8 mouse cellular contexts compared by ENCODE assay signal in genomic region chr9:66794629-66795463, GRCm38 (mm10). TPM values are rescaled to one million over a fixed set of nuclear protein-coding genes. Genes with fewer than 3 reads are reported as not detected.
DNase-seq lines count a peak whose midpoint lies in the region; ATAC-seq and TF ChIP-seq lines count a peak whose summit lies in the region.

No protein-coding gene starts in this region.

- peak overlapping the region; percentile 87 for H3K27ac ChIP-seq in lung, embryonic 14.5 days (ENCODE audit: low read depth)
- peak overlapping the region; percentile 9; the same call in 1 of the 2 replicates for H3K27ac ChIP-seq in brown adipose tissue, adult 24 weeks (replicated peaks; ENCODE audit: low read depth, low read length)
- H3K27ac ChIP-seq in hindbrain, embryonic 10.5 days = peak overlapping the region; percentile 96

- 0 out of 2 replicates have a peak, but pooled peaks cover 3% of the 10 kb centered on the region for H3K4me1 ChIP-seq in lung, embryonic 14.5 days (ENCODE audit: insufficient read depth)
- H3K4me1 ChIP-seq in brown adipose tissue, adult 24 weeks (ENCODE audit: control insufficient read depth, insufficient read depth, insufficient read length, low read length) = no peaks in the 10 kb centered on the region
- H3K4me1 ChIP-seq in hindbrain, embryonic 10.5 days (replicated peaks) = peaks cover 23% of the 10 kb centered on the region

- no peak for DNase-seq in lung, embryonic 14.5 days
- DNase-seq in lung, postnatal 10 days = no peak
- DNase-seq in hindbrain, embryonic 10.5 days (ENCODE audit: low spot score) = no peak
- DNase-seq in mesoderm, embryonic 11.5 days (ENCODE audit: low read depth, low spot score) = peak; percentile 5
- DNase-seq in right cerebral cortex, postnatal 14 days = no peak
- DNase-seq in adrenal gland, postnatal 36 days = no peak
- DNase-seq in ovary, postnatal 36 days (ENCODE audit: low spot score) = no peak

- ATAC-seq in lung, embryonic 14.5 days (ENCODE audit: insufficient read depth) = peak; percentile 59

- H3K9me3 ChIP-seq in lung, embryonic 14.5 days (ENCODE audit: low read depth, low read length) = no peaks in the 10 kb centered on the region
- H3K9me3 ChIP-seq in hindbrain, embryonic 10.5 days = no peaks in the 10 kb centered on the region

- no peak for TF ChIP-seq CTCF in lung, embryonic 14.5 days (IDR thresholded peaks at IDR 0.05; ENCODE audit: low read depth)

- peak overlapping the region; percentile 55 for H3K4me3 ChIP-seq in lung, embryonic 14.5 days (ENCODE audit: low read depth, low read length)
- peak overlapping the region; percentile 75 for H3K4me3 ChIP-seq in brown adipose tissue, adult 24 weeks (ENCODE audit: insufficient read depth, low read depth, low read length)
- peak overlapping the region; percentile 79 for H3K4me3 ChIP-seq in hindbrain, embryonic 10.5 days

- under 1% methylated on average over 43 of the region's 43 CpGs for WGBS in lung, embryonic 14.5 days
- 2% methylated on average over 43 of the region's 43 CpGs for WGBS in hindbrain, embryonic 10.5 days

- H3K27me3 ChIP-seq in lung, embryonic 14.5 days (ENCODE audit: insufficient read depth, low read length) = no peaks in the 10 kb centered on the region
- no peaks in the 10 kb centered on the region; the same call in 1 of the 2 replicates for H3K27me3 ChIP-seq in hindbrain, embryonic 10.5 days (ENCODE audit: insufficient read depth, poor library complexity, severe bottlenecking)

- peaks cover 4% of the 10 kb centered on the region; the same call in 1 of the 2 replicates for H3K36me3 ChIP-seq in lung, embryonic 14.5 days (ENCODE audit: insufficient read depth)
- H3K36me3 ChIP-seq in hindbrain, embryonic 10.5 days = peaks cover 6% of the 10 kb centered on the region

- peak overlapping the region; percentile 83 for H3K4me2 ChIP-seq in lung, embryonic 14.5 days

- peak overlapping the region; percentile 70 for H3K9ac ChIP-seq in lung, embryonic 14.5 days

RNA-seq across cellular contexts. Expression of gene Aph1b, which starts 0.4 kb away (rescaled TPM):
- polyA plus RNA-seq in lung, embryonic 14.5 days (2014; fragmentation: Nextera tagmentation; extraction: Ambion mirVana) = 9.3 and 9.6 TPM in 2 replicates
- polyA plus RNA-seq in brown adipose tissue, adult 24 weeks (2012; ENCODE audit: insufficient read depth, insufficient read length, missing spikeins) = 9.2 and 11.9 TPM in 2 replicates
- polyA plus RNA-seq in hindbrain, embryonic 10.5 days (2016; fragmentation: Nextera tagmentation; extraction: Ambion mirVana) = 11.4 and 12.5 TPM in 2 replicates
- total RNA-seq in adrenal gland, postnatal 36 days (2021) = 1 to 10 TPM; 4.7 to 5.5 TPM

RNA-seq across cellular contexts. Expression of gene Gm10647, which starts 2.0 kb away (rescaled TPM):
- polyA plus RNA-seq in lung, embryonic 14.5 days (2014; fragmentation: Nextera tagmentation; extraction: Ambion mirVana) = 0.46 and 0.49 TPM in 2 replicates
- polyA plus RNA-seq in brown adipose tissue, adult 24 weeks (2012; ENCODE audit: insufficient read depth, insufficient read length, missing spikeins) = not detected in 2 replicates
- 0.13 and 0.70 TPM in 2 replicates for polyA plus RNA-seq in hindbrain, embryonic 10.5 days (2016; fragmentation: Nextera tagmentation; extraction: Ambion mirVana)
- under 1 TPM in 1 of 2 experiments, not detected in 1; 0.26 TPM for total RNA-seq in adrenal gland, postnatal 36 days (2021)

RNA-seq across cellular contexts. Expression of gene Aph1c, which starts 39.7 kb away (rescaled TPM):
- polyA plus RNA-seq in lung, embryonic 14.5 days (2014; fragmentation: Nextera tagmentation; extraction: Ambion mirVana) = 3.6 and 4.0 TPM in 2 replicates
- 0.24 and 0.42 TPM in 2 replicates for polyA plus RNA-seq in brown adipose tissue, adult 24 weeks (2012; ENCODE audit: insufficient read depth, insufficient read length, missing spikeins)
- polyA plus RNA-seq in hindbrain, embryonic 10.5 days (2016; fragmentation: Nextera tagmentation; extraction: Ambion mirVana) = 1.3 and 1.4 TPM in 2 replicates
- total RNA-seq in adrenal gland, postnatal 36 days (2021) = 10 to 100 TPM in 1 of 2 experiments, 1 to 10 TPM in 1; 6.6 to 11.4 TPM

Comparison
In these comparisons a context has a peak if more than half of its experiments do, and no peak if none do; other contexts are left out.
1. H3K27ac ChIP-seq: peak in every context shown above with its lines; median percentile 96 in hindbrain, embryonic 10.5 days; 87 in lung, embryonic 14.5 days; 9 in brown adipose tissue, adult 24 weeks.